Mouse (Mus musculus) neural tube, embryonic 15.5 days (tissue): ENCODE measurements around the gene Asz1. TPM values are rescaled to one million over a fixed set of nuclear protein-coding genes. Genes with fewer than 3 reads are reported as not detected.

Source experiments
- ATAC-seq: fragments of 200-750 bp; cut with Nextera tagmentation; 2 replicates; pipeline ENCODE4 v1.8.0; 2017; ENCODE audit warnings: mild to moderate bottlenecking, moderate TSS enrichment, moderate library complexity; ENCODE audit not compliant: low FRiP score
- H3K27ac ChIP-seq: fragments of 300-500 bp; sonication (generic); replicated peaks from 2 replicates; pipeline ENCODE4 v1.5.1; 2015; ENCODE audit warnings: mild to moderate bottlenecking, inconsistent platforms
- H3K27me3 ChIP-seq: fragments of 300-500 bp; sonication (generic); replicated peaks from 2 replicates; pipeline ENCODE4 v1.6.1; 2015; ENCODE audit warnings: inconsistent platforms
- H3K36me3 ChIP-seq: fragments of 300-500 bp; sonication (generic); 2 replicates; pipeline ENCODE4 v1.6.1; 2015; ENCODE audit warnings: inconsistent platforms
- H3K4me1 ChIP-seq: fragments of 300-500 bp; sonication (generic); 2 replicates; pipeline ENCODE4 v1.6.1; 2015; ENCODE audit warnings: inconsistent platforms
- H3K4me2 ChIP-seq: fragments of 300-500 bp; sonication (generic); 2 replicates; pipeline ENCODE4 v1.6.1; 2015; ENCODE audit warnings: inconsistent platforms, mild to moderate bottlenecking, moderate library complexity
- H3K4me3 ChIP-seq: fragments of 300-500 bp; sonication (generic); replicated peaks from 2 replicates; pipeline ENCODE4 v1.5.1; 2015; ENCODE audit warnings: mild to moderate bottlenecking, inconsistent platforms
- H3K9ac ChIP-seq: fragments of 300-500 bp; sonication (generic); replicated peaks from 2 replicates; pipeline ENCODE4 v1.6.1; 2015; ENCODE audit warnings: mild to moderate bottlenecking, inconsistent platforms
- H3K9me3 ChIP-seq: fragments of 300-500 bp; sonication (generic); replicated peaks from 2 replicates; pipeline ENCODE4 v1.6.1; 2016; ENCODE audit warnings: inconsistent platforms
- WGBS: fragments of 180-500 bp; shearing (Covaris S2); methylation state at CpG from one replicate; pipeline ENCODE4 v1.1.7; 2015; ENCODE audit warnings: mixed read lengths; 5-methylcytosine and 5-hydroxymethylcytosine counted together
- polyA plus RNA-seq: library from polyadenylated mRNA; unstranded; fragments of >200 nt; fragmentation: Nextera tagmentation; extraction: Ambion mirVana; gene quantifications from 2 replicates; pipeline ENCODE4 v1.2.1, GENCODE M21; 2015

The Asz1 gene
- polyA plus RNA-seq, 1 experiment from 2014 or later, result not detected

DNA sequence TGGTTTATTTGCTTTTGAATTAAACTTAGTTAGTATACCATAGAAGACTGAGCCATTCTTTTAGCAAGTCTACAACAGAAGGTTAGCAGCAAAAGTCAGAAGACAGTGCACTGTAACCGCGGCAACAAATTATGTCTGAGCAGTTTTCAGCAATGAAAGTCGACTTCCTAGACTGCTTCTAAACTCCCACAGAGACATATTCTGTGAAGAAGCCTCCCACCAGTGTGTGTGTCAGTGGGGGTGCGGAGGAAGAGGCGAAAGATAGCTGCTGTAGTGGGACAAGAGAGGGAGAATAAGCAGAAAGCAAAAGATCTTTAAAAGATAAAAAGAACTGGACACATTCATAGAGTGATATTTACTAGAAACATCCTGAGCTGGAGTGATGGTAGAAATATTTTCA, 57.2 kb downstream of the Asz1 start:
- no peaks in the 10 kb centered on the region for H3K9me3 ChIP-seq
- no peak overlapping the region for H3K9ac ChIP-seq
- no peak for ATAC-seq
- no peaks in the 10 kb centered on the region for H3K27me3 ChIP-seq
- H3K4me3 ChIP-seq, result no peak overlapping the region
- H3K27ac ChIP-seq, result no peak overlapping the region
- WGBS, result 56% methylated on average over 5 of the region's 5 CpGs
- no peaks in the 10 kb centered on the region for H3K36me3 ChIP-seq
- no peaks in the 10 kb centered on the region for H3K4me1 ChIP-seq
- H3K4me2 ChIP-seq, result no peak overlapping the region

DNA sequence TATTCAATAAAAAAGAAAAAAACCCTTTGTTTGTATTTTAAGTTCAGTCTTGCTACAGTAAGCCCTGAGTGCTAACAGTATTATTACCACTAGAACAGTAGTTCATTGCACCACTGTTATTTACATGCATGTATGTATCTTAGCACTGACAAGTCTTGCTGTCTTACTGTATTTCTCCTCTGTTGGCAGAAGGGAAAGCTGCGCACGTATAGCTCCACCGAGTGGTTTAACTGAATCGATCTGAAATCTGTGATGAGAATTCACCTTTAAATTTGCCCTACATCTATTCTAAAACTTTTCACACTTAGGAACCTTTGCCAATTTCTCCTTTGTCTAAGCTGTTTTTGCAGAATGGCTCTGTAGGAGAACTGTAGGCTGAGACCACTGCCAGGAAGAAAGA, 64.6 kb downstream of the Asz1 start:
- H3K9me3 ChIP-seq, result no peaks in the 10 kb centered on the region
- H3K4me1 ChIP-seq, result no peaks in the 10 kb centered on the region
- H3K27me3 ChIP-seq, result no peaks in the 10 kb centered on the region
- H3K9ac ChIP-seq, result no peak overlapping the region
- no peak overlapping the region for H3K4me3 ChIP-seq
- no peak overlapping the region for H3K27ac ChIP-seq
- 84% methylated on average over 4 of the region's 4 CpGs for WGBS
- no peaks in the 10 kb centered on the region for H3K36me3 ChIP-seq
- no peak for ATAC-seq
- H3K4me2 ChIP-seq, result no peak overlapping the region

DNA sequence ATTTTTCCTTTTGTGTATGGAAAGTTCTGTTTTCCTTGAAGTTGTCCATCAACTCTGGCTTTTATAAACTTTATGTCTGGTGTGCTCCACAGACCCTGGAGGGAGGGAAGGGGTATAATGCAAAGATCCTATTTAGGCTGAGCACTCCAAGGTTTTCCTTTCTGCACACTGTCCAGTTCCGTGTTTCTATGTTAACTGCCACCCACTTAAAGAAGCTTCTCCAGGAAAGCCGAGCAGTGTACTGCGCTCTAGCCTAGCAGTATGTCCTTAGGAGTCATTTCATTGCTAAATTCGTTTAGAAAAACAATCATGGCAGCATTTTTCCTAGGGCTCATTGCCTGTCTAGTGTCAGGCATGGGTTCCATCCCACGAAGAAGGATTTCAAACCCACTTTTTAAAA, 65.7 kb downstream of the Asz1 start:
- no peak overlapping the region for H3K9ac ChIP-seq
- H3K36me3 ChIP-seq, result no peaks in the 10 kb centered on the region
- no peak overlapping the region for H3K4me2 ChIP-seq
- H3K27me3 ChIP-seq, result no peaks in the 10 kb centered on the region
- WGBS, result 83% methylated on average over 5 of the region's 5 CpGs
- no peaks in the 10 kb centered on the region for H3K4me1 ChIP-seq
- ATAC-seq, result no peak
- H3K27ac ChIP-seq, result no peak overlapping the region
- H3K4me3 ChIP-seq, result no peak overlapping the region
- no peaks in the 10 kb centered on the region for H3K9me3 ChIP-seq

DNA sequence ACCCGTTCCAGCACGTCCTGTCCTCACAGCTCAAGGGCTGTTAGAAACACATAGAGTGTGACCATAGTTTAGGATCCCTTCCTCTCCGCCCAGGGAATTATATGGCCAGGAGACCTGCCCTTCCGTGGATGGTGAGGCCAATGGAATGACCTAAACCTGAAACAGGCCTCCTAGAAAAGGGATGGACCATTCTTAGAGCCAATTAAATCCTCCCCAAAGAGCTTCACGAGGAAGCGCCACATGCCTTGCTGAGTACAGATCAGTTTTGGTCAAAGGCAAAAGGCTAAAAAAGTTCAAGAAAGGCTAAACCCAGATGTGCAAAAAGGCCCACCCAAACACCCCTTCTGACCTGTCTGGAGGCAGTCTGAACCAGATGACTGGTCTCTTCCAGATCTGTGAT, 76.6 kb downstream of the Asz1 start:
- Histone ChIP-seq H3K27ac (no peak overlapping the region), H3K4me1 (peaks cover 26% of the 10 kb centered on the region), H3K4me3 (peak overlapping the region; percentile 51), H3K9me3 (no peaks in the 10 kb centered on the region), H3K4me2 (peak overlapping the region; percentile 99), H3K27me3 (peaks cover 41% of the 10 kb centered on the region), H3K36me3 (no peaks in the 10 kb centered on the region), H3K9ac (no peak overlapping the region)
- ATAC-seq, result no peak
- 23% methylated on average over 6 of the region's 6 CpGs for WGBS

DNA sequence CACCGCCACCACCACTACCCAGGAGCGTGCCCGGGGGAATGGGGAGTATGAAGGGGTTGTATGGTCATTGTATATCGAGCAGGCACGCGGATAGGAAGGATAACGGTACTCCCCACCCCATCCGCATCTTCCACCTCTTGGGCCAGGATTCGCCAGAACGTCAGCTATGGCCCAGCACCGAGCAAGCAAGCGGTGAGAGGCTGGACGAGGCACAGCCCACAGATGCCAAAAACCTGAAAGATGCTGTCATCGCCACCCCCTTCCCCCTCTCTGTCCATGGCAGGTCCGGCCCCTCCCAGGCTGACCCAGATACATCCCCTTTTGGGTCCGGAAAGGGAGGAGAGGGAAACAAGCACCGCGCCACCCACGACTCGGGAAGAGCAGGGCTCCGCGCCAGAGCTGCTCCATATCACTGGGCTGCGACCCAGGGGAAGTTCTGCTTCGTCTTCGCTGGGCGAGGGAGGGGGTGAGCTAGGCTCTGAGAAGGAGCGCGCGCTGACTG, 77.3 kb downstream of the Asz1 start:
- no peak overlapping the region for H3K27ac ChIP-seq
- WGBS, result under 1% methylated on average over 28 of the region's 29 CpGs
- H3K4me2 ChIP-seq, result peak overlapping the region; percentile 99
- peak; percentile 60 for ATAC-seq
- H3K9me3 ChIP-seq, result no peaks in the 10 kb centered on the region
- H3K4me1 ChIP-seq, result peaks cover 26% of the 10 kb centered on the region
- no peaks in the 10 kb centered on the region for H3K36me3 ChIP-seq
- peaks cover 41% of the 10 kb centered on the region for H3K27me3 ChIP-seq
- H3K9ac ChIP-seq, result peak overlapping the region; percentile 35; the same call in 1 of the 2 replicates
- H3K4me3 ChIP-seq, result peak overlapping the region; percentile 51

DNA sequence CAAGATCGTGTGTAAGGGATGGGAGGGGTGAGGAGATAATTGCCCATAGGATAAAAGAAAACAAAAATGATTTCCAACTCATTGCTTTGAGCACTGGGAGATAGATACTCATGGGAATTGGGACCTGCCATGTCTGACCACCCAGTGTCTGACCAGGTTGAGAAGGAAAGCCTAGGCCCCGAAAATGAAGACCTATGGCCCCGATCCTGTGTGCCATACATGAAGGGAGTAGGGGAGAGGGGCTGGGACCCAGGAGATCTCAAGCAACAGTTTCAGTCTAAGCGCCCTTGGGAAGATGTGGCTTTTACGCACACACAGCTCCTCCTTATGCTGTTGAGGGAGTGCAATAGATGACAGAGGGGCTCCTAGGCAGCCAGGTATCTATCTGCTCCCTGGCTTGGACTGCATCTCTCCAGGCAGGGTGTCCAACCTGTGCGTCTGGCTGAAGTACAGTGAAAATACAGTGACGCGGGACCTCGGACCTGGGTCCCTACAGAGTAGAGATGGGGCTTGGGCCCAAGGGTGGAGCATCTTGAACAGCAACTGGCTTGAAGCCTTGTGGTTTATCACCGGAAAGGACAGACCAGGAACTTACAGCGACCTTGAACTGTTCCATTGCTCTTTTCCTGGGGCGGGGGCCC, 77.9 kb downstream of the Asz1 start:
- H3K36me3 ChIP-seq, result no peaks in the 10 kb centered on the region
- peaks cover 26% of the 10 kb centered on the region for H3K4me1 ChIP-seq
- H3K4me2 ChIP-seq, result peak overlapping the region; percentile 99
- H3K4me3 ChIP-seq, result peak overlapping the region; percentile 51
- H3K9ac ChIP-seq, result peak overlapping the region; percentile 35; the same call in 1 of the 2 replicates
- 6% methylated on average over 12 of the region's 12 CpGs for WGBS
- peaks cover 41% of the 10 kb centered on the region for H3K27me3 ChIP-seq
- H3K27ac ChIP-seq, result no peak overlapping the region
- peak; percentile 56 for ATAC-seq
- H3K9me3 ChIP-seq, result no peaks in the 10 kb centered on the region

DNA sequence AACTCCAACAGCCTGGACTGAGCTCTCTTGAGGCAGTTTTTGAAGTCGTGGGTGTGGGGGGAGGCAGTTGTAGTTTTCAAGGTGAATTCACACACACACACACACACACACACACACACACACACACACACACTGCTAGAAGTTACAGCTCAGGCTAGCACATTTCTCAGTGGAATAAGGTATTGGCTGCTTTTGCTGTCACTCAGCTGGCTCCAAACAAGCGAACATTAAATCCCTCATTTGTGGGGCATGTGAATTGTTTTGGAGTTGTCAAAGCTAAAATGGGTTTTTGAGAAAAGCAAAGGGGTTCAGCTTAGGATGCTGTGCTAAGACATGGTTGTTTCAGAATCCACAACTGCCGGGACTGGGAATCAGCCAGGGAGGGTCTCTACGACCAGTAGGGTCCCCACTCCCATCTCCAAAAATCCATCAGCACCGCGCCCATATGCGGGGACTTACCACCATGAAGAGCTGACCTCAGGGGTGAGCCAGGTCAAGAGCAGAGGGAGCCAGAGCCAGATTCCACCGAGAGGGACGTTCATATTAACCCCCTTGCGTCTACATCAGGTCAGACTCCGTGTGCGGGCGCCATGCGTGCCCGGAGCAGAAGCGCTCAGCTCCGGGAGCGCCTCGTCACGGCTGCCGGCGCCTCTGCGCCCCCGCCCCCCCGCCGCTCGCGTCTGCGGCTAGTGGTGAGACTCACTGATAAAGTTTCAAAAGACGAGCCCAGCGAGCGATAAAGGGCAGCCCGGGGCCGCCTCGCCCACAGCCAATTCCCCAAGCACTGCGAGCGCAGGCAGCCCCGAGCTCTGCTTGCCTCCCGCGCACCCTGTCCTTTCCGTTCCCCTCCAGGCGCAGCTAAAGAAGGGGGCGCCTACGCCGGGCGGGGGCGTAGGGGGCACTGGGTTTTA, 78.9 kb downstream of the Asz1 start, which contains the start of gene Wnt2:
Gene Wnt2, minus strand, starts transcription at position 840 of the 911 bp plus-strand sequence.
- H3K9ac ChIP-seq, result peak within 1 kb of the TSS; percentile 35
- H3K4me1 ChIP-seq, result peaks cover 26% of the 10 kb centered on the region
- H3K4me2 ChIP-seq, result peak within 1 kb of the TSS; percentile 99
- under 1% methylated on average over 44 of the region's 47 CpGs for WGBS
- peak within 1 kb of the TSS; percentile 51 for H3K4me3 ChIP-seq
- H3K9me3 ChIP-seq, result no peaks in the 10 kb centered on the region
- no peak within 1 kb of the TSS for H3K27ac ChIP-seq
- peak; percentile 51; the same call in 1 of the 2 replicates for ATAC-seq
- H3K36me3 ChIP-seq, result no peaks in the 10 kb centered on the region
- H3K27me3 ChIP-seq, result peaks cover 41% of the 10 kb centered on the region

DNA sequence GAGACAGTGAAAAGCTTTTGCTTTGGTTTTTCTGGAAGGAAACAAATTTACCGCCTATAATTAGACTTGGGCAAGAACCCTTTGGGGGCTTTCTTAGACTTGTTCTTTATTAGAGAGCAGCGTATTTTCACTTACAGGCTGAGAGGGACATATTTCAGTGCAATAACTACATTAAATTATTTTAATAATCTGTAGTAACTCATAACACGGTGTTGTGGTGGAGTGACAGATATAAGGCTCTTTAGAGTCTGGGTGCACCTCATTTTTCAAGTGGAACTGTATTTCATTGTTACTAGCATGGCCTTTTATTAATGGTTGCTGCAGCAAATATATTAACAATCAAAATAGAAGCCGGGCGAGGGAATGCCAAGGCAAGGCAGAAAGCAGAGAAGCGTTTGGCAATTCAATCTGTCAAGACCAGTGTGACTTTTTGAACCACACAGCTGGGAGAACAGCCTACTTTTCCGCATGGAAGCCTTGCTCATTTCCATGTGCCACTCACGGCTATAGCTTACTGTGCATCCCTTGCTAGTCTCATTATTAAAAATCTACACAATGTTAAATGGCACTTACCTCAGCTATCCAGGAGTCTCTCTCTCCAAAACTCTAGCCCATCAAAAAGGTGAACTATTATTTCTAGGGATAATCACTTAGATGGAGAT, 84.6 kb downstream of the Asz1 start:
- Histone ChIP-seq H3K27ac (no peak overlapping the region), H3K4me3 (no peak overlapping the region), H3K36me3 (no peaks in the 10 kb centered on the region), H3K9ac (no peak overlapping the region), H3K27me3 (peaks cover 6% of the 10 kb centered on the region), H3K4me1 (no peaks in the 10 kb centered on the region), H3K9me3 (no peaks in the 10 kb centered on the region), H3K4me2 (no peak overlapping the region)
- 56% methylated on average over 8 of the region's 8 CpGs for WGBS
- ATAC-seq, result peak; percentile 76

DNA sequence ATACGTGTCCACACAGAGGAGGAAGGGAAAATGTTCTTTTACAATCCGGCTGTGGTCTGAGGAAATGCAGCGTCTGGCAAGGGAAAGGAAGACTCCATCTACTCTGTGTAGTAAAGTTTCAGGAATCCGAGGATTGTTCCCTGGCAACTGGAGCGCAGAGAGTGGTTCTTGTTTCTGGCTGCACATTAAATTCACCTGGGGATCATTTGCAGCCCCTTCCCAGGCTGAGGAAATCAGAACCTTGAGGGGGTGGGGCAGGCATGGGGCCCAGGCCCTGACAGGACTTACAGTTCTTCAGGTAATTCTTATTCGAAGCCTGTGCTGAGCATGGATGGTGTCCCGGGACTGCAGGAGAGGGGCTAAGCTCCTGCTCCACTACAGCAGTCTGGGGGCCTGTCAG, 95.5 kb downstream of the Asz1 start:
- H3K36me3 ChIP-seq, result no peaks in the 10 kb centered on the region
- no peak for ATAC-seq
- H3K4me1 ChIP-seq, result no peaks in the 10 kb centered on the region
- H3K9me3 ChIP-seq, result no peaks in the 10 kb centered on the region
- WGBS, result 78% methylated on average over 7 of the region's 7 CpGs
- no peak overlapping the region for H3K27ac ChIP-seq
- H3K9ac ChIP-seq, result no peak overlapping the region
- no peaks in the 10 kb centered on the region for H3K27me3 ChIP-seq
- H3K4me3 ChIP-seq, result no peak overlapping the region
- no peak overlapping the region for H3K4me2 ChIP-seq

DNA sequence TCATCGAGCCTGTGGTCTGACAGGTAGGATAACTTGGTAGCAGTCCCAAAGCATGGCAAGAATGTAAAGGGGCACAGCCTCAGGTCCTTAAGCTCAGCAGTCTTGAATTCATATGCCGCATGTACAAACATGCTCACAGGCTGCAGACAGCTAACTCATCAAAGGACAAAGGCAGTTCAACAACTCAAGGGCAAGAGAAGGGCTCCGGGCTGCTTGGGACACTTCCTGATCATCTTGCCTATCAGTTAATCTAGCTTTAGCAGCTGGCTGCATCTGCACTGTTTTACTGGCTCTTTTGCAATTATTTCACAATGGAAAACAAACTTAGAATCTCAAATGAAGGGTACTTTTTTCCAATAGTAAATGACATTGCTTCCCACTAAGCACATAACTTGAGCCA, 101.5 kb downstream of the Asz1 start:
- no peaks in the 10 kb centered on the region for H3K36me3 ChIP-seq
- no peaks in the 10 kb centered on the region for H3K9me3 ChIP-seq
- no peaks in the 10 kb centered on the region for H3K27me3 ChIP-seq
- H3K27ac ChIP-seq, result no peak overlapping the region
- ATAC-seq, result no peak
- no peak overlapping the region for H3K9ac ChIP-seq
- WGBS, result 86% methylated on average over 3 of the region's 3 CpGs
- no peak overlapping the region for H3K4me3 ChIP-seq
- H3K4me1 ChIP-seq, result no peaks in the 10 kb centered on the region
- no peak overlapping the region for H3K4me2 ChIP-seq

DNA sequence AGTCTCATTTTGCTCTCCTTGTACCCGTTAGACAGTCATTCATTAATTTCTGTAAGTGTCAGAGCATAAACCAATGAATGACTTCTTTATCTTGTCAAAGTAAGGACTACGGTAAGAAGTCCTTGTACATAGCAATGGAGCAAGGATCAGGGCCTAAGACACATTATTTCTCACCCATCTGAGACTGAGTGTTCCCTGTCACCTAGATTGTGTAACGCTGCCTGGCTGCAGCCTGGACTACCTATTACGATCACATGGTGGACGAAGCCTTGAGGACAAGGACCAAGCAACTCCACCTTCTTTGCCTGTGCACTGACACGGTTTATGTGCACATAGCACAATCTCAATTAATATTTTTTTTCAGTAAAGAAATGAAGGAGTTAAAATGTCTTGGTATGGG, 106.8 kb downstream of the Asz1 start:
- ATAC-seq, result no peak
- no peaks in the 10 kb centered on the region for H3K4me1 ChIP-seq
- H3K9me3 ChIP-seq, result no peaks in the 10 kb centered on the region
- no peak overlapping the region for H3K4me2 ChIP-seq
- H3K4me3 ChIP-seq, result no peak overlapping the region
- no peaks in the 10 kb centered on the region for H3K27me3 ChIP-seq
- H3K27ac ChIP-seq, result no peak overlapping the region
- no peaks in the 10 kb centered on the region for H3K36me3 ChIP-seq
- no peak overlapping the region for H3K9ac ChIP-seq
- 95% methylated on average over 6 of the region's 6 CpGs for WGBS
